Mouse (Mus musculus) midbrain, embryonic 11.5 days (tissue): ENCODE measurements around the gene Dohh. TPM values are rescaled to one million over a fixed set of nuclear protein-coding genes. Genes with fewer than 3 reads are reported as not detected.

Experiments
- ATAC-seq: fragments of 200-750 bp; cut with Nextera tagmentation; 2 replicates; pipeline ENCODE4 v1.8.0; 2017; ENCODE audit warnings: moderate TSS enrichment, moderate library complexity; ENCODE audit not compliant: low FRiP score
- DNase-seq: peaks from one replicate; pipeline ENCODE4 v3.0.0; 2015; ENCODE audit warnings: low spot score; ENCODE audit errors: missing footprints
- H3K27ac ChIP-seq: fragments of 300-500 bp; sonication (generic); 2 replicates; pipeline ENCODE4 v1.5.1; 2014; ENCODE audit warnings: low read depth, low read length
- H3K27me3 ChIP-seq: fragments of 300-500 bp; sonication (generic); 2 replicates; pipeline ENCODE4 v1.6.1; 2014; ENCODE audit warnings: mild to moderate bottlenecking, low read length, moderate library complexity, mixed read lengths; ENCODE audit not compliant: control insufficient read depth, insufficient read depth
- H3K36me3 ChIP-seq: fragments of 300-500 bp; sonication (generic); 2 replicates; pipeline ENCODE4 v1.6.1; 2014; ENCODE audit warnings: mild to moderate bottlenecking, low read length, moderate library complexity, mixed read lengths; ENCODE audit not compliant: control insufficient read depth, insufficient read depth
- H3K4me1 ChIP-seq: fragments of 300-500 bp; sonication (generic); 2 replicates; pipeline ENCODE4 v1.6.1; 2014; ENCODE audit warnings: low read length; ENCODE audit not compliant: control insufficient read depth, insufficient read depth
- H3K4me2 ChIP-seq: fragments of 300-500 bp; sonication (generic); 2 replicates; pipeline ENCODE4 v1.6.1; 2014; ENCODE audit warnings: mild to moderate bottlenecking, moderate library complexity
- H3K4me3 ChIP-seq: fragments of 300-500 bp; sonication (generic); 2 replicates; pipeline ENCODE4 v1.5.1; 2014; ENCODE audit warnings: low read depth, low read length
- H3K9ac ChIP-seq: fragments of 300-500 bp; sonication (generic); 2 replicates; pipeline ENCODE4 v1.6.1; 2014; ENCODE audit warnings: low read length
- H3K9me3 ChIP-seq: fragments of 300-500 bp; sonication (generic); 2 replicates; pipeline ENCODE4 v1.6.1; 2016; ENCODE audit warnings: low read length; ENCODE audit not compliant: control insufficient read depth
- WGBS: fragments of 180-500 bp; shearing (Covaris S2); extraction: QIAGEN DNeasy Blood & Tissue Kit; methylation state at CpG from one replicate; pipeline ENCODE4 v1.1.7; 2014; 5-methylcytosine and 5-hydroxymethylcytosine counted together
- microRNA-seq: library from miRNA; unstranded; fragments of <30 nt; microRNA quantifications from one replicate; pipeline ENCODE4, GENCODE M21; 2017
- polyA plus RNA-seq: library from polyadenylated mRNA; unstranded; fragments of >200 nt; fragmentation: Nextera tagmentation; extraction: Ambion mirVana; gene quantifications from 2 replicates; pipeline ENCODE4 v1.2.1, GENCODE M21; 2014

The Dohh gene
- polyA plus RNA-seq, 1 experiment from 2014 or later, result 53.7 TPM

GRCm38 (mm10) chr10:81432868-81433262 lies 48.6 kb downstream of the Dohh start:
- H3K36me3 ChIP-seq, result no peaks in the 10 kb centered on the region
- H3K4me2 ChIP-seq, result peak overlapping the region; percentile 35
- H3K4me1 ChIP-seq, result peaks cover 5% of the 10 kb centered on the region
- DNase-seq (peak; percentile 97), ATAC-seq (peak; percentile 84)
- 6% methylated on average over 17 of the region's 17 CpGs for WGBS
- H3K27me3 ChIP-seq, result peaks cover 25% of the 10 kb centered on the region
- H3K9ac ChIP-seq, result no peak overlapping the region
- no peak overlapping the region for H3K27ac ChIP-seq
- no peak overlapping the region for H3K4me3 ChIP-seq
- no peaks in the 10 kb centered on the region for H3K9me3 ChIP-seq

DNA sequence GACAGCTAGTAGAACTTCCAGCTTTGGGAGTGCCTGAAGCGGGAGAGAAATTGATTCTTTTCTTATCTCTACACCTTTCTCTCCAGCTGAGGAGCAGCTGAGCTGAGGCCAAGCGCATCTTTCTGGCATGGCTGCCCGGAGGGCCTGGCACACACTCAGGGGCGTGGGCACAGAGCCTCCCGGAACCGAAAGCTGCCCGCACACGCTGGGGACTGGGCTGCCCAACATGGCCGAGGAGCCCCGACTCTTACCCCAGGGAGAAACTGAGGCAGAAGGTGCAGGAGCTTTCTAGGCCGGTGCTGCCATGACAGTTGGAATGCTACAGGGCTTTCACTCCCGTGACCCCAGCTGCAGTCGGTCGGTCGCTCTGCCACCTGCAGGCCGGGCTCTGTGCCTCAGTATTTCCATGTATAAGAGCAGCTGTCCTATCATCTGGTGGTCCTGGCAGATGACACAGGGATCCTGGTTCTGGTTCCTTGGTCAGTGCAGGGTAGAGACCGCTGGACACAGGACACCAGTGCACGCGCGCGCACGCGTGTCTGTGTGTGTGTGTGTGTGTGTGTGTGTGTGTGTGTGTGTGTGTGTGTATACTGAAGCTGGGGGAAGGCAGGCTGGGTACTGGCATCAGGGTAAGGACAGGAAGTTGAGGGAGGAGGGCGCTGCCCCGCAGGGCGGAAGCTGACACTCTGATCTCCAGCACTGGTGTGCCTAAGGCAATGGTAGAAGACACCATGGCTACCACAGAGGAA lies 49.5 kb downstream of the Dohh start:
- H3K4me3 ChIP-seq, result no peak overlapping the region
- DNase-seq, result peak; percentile 77
- ATAC-seq, result no peak
- peaks cover 5% of the 10 kb centered on the region for H3K4me1 ChIP-seq
- no peak overlapping the region for H3K9ac ChIP-seq
- no peaks in the 10 kb centered on the region for H3K36me3 ChIP-seq
- WGBS, result 80% methylated on average over 26 of the region's 26 CpGs
- H3K9me3 ChIP-seq, result no peaks in the 10 kb centered on the region
- H3K27ac ChIP-seq, result no peak overlapping the region
- no peak overlapping the region for H3K4me2 ChIP-seq
- H3K27me3 ChIP-seq, result peaks cover 17% of the 10 kb centered on the region

- Histone ChIP-seq H3K36me3 (no peaks in the 10 kb centered on the region), H3K4me2 (no peak overlapping the region), H3K4me1 (peaks cover 2% of the 10 kb centered on the region), H3K9ac (no peak overlapping the region), H3K27ac (no peak overlapping the region), H3K4me3 (no peak overlapping the region), H3K27me3 (peaks cover 15% of the 10 kb centered on the region), H3K9me3 (no peaks in the 10 kb centered on the region)
- DNase-seq, result peak; percentile 62
- no peak for ATAC-seq
- WGBS, result 68% methylated on average over 15 of the region's 15 CpGs
These were observed 50.4 kb downstream of the Dohh start for GRCm38 (mm10) chr10:81434361-81435263.

- no peak overlapping the region for H3K9ac ChIP-seq
These were observed 51.2 kb downstream of the Dohh start for GRCm38 (mm10) chr10:81435436-81435835.

More at GRCm38 (mm10) chr10:81435436-81435835, 51.2 kb downstream of the Dohh start:
- Histone ChIP-seq H3K27me3 (peaks cover 15% of the 10 kb centered on the region), H3K9me3 (no peaks in the 10 kb centered on the region), H3K27ac (no peak overlapping the region), H3K4me3 (no peak overlapping the region), H3K36me3 (no peaks in the 10 kb centered on the region), H3K4me1 (no peaks in the 10 kb centered on the region), H3K4me2 (no peak overlapping the region)
- no peak for ATAC-seq
- 81% methylated on average over 3 of the region's 3 CpGs for WGBS
- peak; percentile 77 for DNase-seq

Small RNA genes within 50 kb of the gene (microRNA-seq; reads per million reads assigned to microRNA genes)
- 1.3 reads per million for gene Mir1191b
- gene Mir6913, result not detected

Other genes with a start within 250 kb of the Dohh start
- 5.3 and 5.6 TPM in 2 replicates for gene Zbtb7a, start 249.2 kb upstream of the Dohh start, polyA plus RNA-seq
- gene Pias4, start 216.5 kb upstream of the Dohh start, polyA plus RNA-seq, result 42.1 and 46.5 TPM in 2 replicates
- gene Eef2, start 207.8 kb upstream of the Dohh start, polyA plus RNA-seq, result 398 and 422 TPM in 2 replicates
- gene Dapk3, start 201.4 kb upstream of the Dohh start, polyA plus RNA-seq, result 49.7 and 50.6 TPM in 2 replicates
- gene 4930442H23Rik, start 200.6 kb upstream of the Dohh start, polyA plus RNA-seq, result not detected in 2 replicates
- gene Nmrk2, start 182.4 kb upstream of the Dohh start, polyA plus RNA-seq, result not detected in 2 replicates
- gene Atcay, start 153.6 kb upstream of the Dohh start, polyA plus RNA-seq, result 21.2 and 22.2 TPM in 2 replicates
- gene Zfr2, start 151.3 kb upstream of the Dohh start, polyA plus RNA-seq, result 3.0 and 3.8 TPM in 2 replicates
- 2.5 and 2.7 TPM in 2 replicates for gene Matk, start 131.5 kb upstream of the Dohh start, polyA plus RNA-seq
- 198 and 205 TPM in 2 replicates for gene Mrpl54, start 117.5 kb upstream of the Dohh start, polyA plus RNA-seq
- 25.4 and 31.2 TPM in 2 replicates for gene Apba3, start 117.5 kb upstream of the Dohh start, polyA plus RNA-seq
- gene Tjp3, start 92.8 kb upstream of the Dohh start, polyA plus RNA-seq, result 3.9 and 4.0 TPM in 2 replicates
- gene Pip5k1c, start 91.5 kb upstream of the Dohh start, polyA plus RNA-seq, result 42.0 and 46.2 TPM in 2 replicates
- gene Cactin, start 63.3 kb upstream of the Dohh start, polyA plus RNA-seq, result 31.9 and 36.8 TPM in 2 replicates
- 2.4 and 2.6 TPM in 2 replicates for gene Tbxa2r, start 55.7 kb upstream of the Dohh start, polyA plus RNA-seq
- gene Gipc3, start 41.2 kb upstream of the Dohh start, polyA plus RNA-seq, result 0.04 TPM in 1 of 2 replicates, not detected in the other
- 89.1 and 97.7 TPM in 2 replicates for gene Hmg20b, start 33.9 kb upstream of the Dohh start, polyA plus RNA-seq
- gene Mfsd12, start 26.9 kb upstream of the Dohh start, polyA plus RNA-seq, result 2.8 and 4.4 TPM in 2 replicates
- gene 4930404N11Rik, start 18.6 kb upstream of the Dohh start, polyA plus RNA-seq, result 0.12 TPM in 1 of 2 replicates, not detected in the other
- 94.3 and 104 TPM in 2 replicates for gene Fzr1, start 5.9 kb upstream of the Dohh start, polyA plus RNA-seq
- gene Gm48551, start within 50 bp of the Dohh start, polyA plus RNA-seq, result 2.7 and 2.9 TPM in 2 replicates
- gene Gm48552, start 4.6 kb downstream of the Dohh start, polyA plus RNA-seq, result 0.20 and 0.47 TPM in 2 replicates
- 2.3 and 2.7 TPM in 2 replicates for gene Smim24, start 8.6 kb downstream of the Dohh start, polyA plus RNA-seq
- 6.6 and 6.9 TPM in 2 replicates for gene Nfic, start 71.2 kb downstream of the Dohh start, polyA plus RNA-seq
- gene Celf5, start 98.3 kb downstream of the Dohh start, polyA plus RNA-seq, result 10.0 and 13.1 TPM in 2 replicates
- 40.4 and 44.5 TPM in 2 replicates for gene Ncln, start 112.0 kb downstream of the Dohh start, polyA plus RNA-seq
- 0.37 and 0.43 TPM in 2 replicates for gene S1pr4, start 115.7 kb downstream of the Dohh start, polyA plus RNA-seq
- 1.1 and 1.4 TPM in 2 replicates for gene Gna15, start 139.8 kb downstream of the Dohh start, polyA plus RNA-seq
- gene Gna11, start 160.8 kb downstream of the Dohh start, polyA plus RNA-seq, result 55.8 and 59.3 TPM in 2 replicates
- gene Aes, start 175.1 kb downstream of the Dohh start, polyA plus RNA-seq, result 306 and 325 TPM in 2 replicates
- gene Tle2, start 190.1 kb downstream of the Dohh start, polyA plus RNA-seq, result 6.0 and 6.2 TPM in 2 replicates
- 4.6 and 6.0 TPM in 2 replicates for gene Tle6, start 216.6 kb downstream of the Dohh start, polyA plus RNA-seq
- 0.47 and 0.89 TPM in 2 replicates for gene BC025920, start 221.8 kb downstream of the Dohh start, polyA plus RNA-seq
- gene Sirt6, start 243.4 kb downstream of the Dohh start, polyA plus RNA-seq, result 36.6 and 38.9 TPM in 2 replicates
- gene Ankrd24, start 244.1 kb downstream of the Dohh start, polyA plus RNA-seq, result 4.2 and 4.6 TPM in 2 replicates